Mouse (Mus musculus) adrenal gland, adult 8-10 months (tissue): Measurements from ENCODE around the gene Cdc42bpb. TPM values are rescaled to one million over a fixed set of nuclear protein-coding genes. Genes with fewer than 3 reads are reported as not detected.

Source experiments
- DNase-seq: peaks from one replicate; pipeline ENCODE4 v3.0.0; 2022
- total RNA-seq, 4 experiments: library from RNA; stranded (reverse); gene quantifications; 2 replicates each; pipeline ENCODE4 v1.2.4; 2022

Gene Cdc42bpb
- total RNA-seq, 4 experiments from 2014 or later: 112 to 162 (median 141) TPM

DNA sequence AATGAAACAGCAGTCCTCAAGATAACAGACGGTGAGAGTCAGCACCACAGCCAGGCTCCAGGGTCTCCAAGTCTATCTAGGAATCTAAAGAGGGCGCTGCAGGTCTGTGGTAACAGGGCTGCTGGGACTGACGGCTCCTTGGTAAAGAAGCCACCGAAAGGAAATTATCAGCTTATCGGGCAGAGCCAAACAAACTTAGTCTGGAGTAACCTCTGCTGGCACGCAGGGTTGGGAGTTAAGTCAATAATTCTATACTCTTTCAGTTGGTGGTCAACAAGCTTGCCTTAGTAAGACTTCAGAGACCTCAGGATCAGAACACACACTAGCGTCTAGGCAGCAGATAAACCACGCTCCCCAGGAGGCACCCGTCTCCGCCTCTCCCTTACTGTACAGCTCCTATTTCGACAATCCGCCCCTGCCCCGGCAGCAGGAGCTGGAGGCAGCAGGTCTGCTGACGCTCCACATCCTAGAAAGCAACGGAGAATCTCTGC lies 39.6 kb downstream of the Cdc42bpb start:
- no peak for DNase-seq

DNA sequence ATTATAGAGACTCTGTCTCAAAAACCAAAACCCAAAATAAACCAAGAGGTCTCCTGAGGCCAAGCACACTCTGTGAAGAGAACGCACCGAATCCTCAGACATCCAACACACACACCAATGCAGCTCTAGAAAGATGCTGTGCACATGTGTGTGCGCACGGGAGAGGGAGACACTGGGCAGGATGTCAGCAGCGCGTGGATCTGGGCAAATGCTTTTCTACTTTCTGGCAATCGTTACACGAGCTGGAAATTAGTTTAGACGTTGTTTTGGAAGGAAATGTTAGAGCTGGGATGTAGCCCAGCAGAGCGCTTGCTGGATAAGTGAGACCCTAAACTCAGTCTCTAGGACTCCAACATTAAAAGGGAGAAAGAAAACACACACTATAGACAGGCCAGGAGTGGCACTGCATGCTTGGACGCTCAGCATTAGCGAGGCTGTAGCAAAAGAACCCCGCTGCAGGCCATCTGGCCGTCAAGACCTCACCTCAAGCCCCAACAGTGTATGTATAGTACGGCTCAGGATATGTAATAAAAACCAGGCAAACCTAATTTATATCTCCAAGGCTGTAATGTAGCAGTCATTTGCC lies 44.4 kb downstream of the Cdc42bpb start:
- DNase-seq: no peak

DNA sequence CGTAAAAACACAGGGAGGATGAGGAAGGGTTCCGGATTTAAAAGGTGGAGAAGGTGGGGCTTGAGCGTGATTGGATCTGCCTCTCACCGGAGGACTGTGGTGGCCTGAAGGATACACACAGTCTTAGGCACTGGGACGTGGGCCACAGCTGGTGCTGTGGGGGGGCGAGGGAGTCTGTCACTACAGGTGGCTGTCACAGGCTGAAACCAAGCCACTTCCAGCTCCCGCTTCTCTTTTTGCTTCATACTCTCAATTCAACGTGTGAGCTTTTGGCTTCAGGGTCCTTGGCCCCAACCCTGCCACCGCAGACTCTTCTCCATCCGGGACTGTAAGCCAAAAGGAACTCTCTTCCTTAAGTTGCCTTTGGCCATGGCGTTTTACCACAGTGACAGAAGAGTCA lies 45.1 kb downstream of the Cdc42bpb start:
- no peak for DNase-seq

DNA sequence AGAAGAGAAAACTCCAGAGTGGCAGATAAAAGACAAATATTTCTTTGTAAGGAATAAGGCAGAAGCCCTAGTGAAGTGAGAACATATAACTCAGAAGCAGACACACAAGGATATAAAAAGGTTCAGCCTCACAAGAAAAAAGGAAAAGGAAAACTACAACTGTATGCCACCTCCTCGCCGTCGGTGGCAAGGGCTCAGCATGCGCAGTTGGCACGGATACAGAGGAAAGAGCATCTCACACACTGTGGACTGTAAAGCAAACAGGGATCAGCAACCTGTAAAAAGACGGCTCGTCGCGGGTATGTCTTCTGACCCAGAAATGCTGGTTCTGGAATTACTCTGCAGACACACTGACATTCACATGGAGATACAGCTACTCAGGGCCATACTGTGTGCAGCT lies 45.9 kb downstream of the Cdc42bpb start:
- no peak for DNase-seq

DNA sequence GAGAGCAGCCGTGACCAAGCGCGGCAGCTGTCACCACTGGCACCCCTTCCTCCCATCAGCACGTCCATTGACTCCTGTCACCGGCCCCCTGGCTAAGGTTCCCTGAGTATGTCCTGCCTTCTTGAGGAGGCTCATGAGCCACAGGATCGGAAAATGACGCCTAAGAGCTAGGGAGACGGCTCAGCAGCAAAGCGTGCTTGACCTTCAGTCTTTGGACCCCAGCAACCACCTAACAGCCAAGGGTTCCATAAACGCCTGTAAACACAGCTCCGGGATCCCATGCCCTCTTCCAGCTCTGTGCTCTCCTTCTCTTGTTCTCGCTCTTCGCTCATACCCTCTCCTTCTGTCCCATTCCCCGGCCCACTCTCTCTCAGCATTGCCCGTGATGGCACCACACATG lies 48.2 kb downstream of the Cdc42bpb start:
- DNase-seq: no peak

DNA sequence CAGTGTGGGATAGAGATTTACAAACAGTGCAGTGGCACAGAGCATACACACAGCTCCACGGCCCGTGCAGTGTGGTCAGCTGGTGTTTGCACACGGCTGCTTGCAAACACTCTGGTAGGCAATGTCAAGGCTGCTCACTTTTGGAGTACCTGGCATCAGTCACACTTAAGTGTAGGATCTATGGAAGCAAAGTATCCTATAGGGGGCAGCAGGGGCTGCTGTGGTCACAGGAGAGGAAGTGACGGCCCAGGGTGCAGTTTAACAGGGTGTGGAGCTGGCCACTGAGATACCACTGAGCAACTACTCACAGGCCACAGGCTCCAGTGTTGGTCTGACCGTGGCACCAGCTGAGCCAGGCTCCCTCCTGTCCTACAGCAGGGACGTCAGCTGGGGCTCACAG lies 49.2 kb downstream of the Cdc42bpb start:
- no peak for DNase-seq

DNA sequence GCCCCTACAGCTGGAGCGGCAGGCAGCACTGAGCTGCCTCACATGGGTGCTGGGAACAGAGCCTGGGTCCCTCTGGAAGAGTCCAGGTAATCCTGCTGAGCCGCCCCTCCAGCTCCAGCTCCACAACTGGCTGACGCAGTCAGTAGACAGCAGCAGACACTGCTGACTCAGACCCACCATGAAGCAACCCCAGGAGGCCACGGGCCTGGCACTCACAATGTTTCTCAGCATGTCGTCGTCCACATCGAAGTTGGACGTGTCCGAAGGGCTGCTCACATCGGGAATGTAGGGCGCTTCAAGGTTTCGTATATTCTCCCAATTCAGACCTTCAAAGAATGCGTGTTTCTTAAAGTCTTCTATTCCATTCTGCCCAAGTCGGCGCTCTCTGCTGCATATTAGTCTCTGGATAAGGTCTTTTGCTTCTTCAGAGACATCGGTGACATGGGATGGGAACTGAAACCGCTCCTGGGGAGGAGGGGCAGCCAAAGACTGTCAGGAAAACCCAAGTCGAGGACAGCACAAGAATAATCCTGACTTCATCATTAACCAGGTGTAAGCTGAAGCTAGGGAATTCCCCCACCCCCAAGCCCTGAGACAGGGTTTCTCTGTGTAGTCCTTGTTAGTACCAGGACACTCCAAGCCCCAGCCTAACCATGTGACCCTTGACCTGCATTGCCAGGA lies 51.6 kb downstream of the Cdc42bpb start:
- DNase-seq: no peak

DNA sequence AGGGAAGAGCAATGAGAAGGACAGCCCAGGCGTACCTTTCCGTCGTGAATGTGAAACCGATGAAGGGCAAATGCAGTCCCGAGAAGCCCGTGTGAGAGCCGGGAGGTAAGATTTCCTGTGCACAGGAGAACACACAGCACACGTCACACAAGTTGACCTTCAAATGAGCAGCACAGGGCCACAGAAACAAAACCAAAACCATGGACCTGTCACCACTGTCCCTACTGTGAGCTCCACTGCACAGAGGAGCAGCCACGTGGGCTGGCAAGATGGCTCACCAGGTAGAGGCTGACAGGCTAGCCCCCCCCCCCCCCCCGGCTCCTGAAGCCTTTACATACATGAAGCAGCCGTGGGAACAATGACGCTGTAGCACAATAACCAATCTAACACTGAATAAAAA lies 52.6 kb downstream of the Cdc42bpb start:
- DNase-seq: no peak

DNA sequence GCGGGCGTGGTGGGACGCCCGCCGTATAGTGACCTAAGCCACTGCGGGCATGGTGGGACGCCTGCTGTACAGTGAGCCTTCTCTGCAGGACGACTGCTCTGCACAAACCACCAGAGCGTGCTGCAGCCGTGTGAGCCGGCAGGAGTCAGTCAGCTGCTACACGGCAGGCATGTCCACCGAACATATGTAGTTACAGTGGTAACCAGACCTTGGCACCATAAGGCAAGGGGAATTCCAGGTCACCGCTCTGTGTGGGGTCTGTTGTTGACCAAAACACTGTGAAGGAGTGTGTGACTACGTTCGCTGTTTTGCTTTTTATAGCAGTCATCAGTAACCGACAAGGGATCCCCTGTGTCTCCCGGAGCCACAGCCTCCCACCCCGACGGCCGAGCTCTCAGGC lies 53.0 kb downstream of the Cdc42bpb start:
- no peak for DNase-seq

DNA sequence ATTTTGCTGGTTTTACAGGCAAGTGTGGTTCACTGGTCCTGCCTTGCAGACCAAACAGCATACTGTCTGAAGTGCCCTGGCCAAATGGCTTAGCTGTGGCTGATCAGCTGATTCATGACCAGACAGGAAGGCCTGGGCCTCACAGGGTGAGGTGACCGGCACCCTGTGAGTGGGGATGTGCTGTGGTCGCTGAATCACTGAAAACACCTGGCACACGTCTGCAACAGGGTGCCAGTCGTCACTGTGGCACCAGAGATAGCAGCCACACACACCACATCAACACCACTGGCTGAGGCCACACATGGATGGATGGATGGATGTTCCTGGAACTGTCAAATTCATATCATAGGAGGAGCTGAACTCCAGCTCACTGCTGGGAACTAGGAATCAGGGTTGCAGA lies 54.1 kb downstream of the Cdc42bpb start:
- DNase-seq: no peak

DNA sequence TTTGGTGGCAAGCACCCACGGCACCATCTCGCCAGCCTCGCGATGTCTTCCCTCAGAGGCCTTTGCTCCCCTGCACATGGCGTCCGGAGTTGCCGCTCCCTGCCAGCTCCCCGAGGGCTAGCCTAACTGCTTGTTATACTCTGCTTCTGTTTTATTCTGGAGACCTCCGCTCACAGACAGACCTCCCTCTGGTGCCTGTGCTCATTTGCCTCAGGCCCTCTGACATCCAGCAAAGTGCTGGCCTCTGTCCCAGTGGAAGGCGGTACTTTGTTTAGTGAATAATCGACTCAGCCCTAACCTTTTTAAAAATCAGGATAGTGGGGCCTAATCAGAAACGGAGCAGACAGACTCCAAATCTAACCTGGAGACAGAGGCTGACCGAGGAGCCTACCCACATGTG lies 55.7 kb downstream of the Cdc42bpb start:
- no peak for DNase-seq

DNA sequence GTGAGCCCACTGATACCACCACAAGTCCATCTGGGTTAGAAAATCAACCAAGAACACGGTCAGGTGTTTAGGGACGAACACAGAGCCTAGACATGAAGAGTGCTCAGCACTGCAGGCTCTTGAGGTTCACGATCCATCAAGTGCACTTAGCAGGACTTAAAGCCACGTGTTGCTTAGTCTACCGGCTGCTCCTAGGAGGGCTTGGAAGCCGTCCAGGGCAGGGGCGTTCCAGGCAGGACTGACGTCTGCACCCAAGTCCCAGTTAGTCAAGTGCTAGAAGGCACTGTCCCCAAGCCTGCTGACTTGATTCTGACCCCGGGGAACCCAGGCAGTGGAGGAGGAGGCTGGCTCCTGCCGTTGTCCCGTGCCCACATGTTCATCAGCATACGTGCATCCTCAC lies 57.0 kb downstream of the Cdc42bpb start:
- DNase-seq: no peak

DNA sequence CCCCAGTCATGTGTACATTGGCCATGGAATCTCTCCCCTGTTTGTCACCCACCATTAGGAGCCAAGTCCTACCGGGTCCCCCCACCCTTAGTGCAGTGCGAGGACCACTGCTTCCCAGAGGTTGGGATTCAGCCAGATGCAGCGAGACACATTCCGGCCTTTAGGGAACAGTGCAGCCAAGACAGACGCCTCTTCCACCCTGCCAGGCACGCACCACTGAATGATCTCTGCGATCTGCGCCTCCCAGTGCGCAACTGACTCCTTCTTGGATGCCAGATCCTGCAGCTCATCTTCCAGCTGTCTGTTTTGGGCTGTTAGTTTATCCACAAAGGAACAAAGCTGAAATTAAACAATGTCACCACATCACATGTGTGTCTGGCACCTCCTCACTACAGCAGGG lies 59.8 kb downstream of the Cdc42bpb start:
- DNase-seq: no peak

DNA sequence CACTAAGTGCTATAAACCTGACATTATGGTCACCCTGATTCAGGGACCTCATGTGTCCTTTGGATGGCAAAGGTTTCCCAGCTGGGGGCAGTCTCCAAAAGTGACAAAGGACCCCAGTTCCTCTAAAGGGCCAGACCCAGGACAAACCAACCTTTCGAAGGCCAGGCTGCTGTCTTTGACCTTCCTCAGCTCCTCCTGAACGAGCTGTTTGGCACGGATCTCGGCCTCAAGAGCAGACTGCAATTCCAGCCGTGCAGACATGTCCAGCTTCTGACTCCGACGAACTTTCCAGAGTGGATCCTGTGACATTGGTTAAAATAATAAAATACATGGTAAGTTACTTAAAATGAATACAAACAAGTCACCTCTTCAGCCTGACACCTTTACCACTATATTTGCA lies 63.2 kb downstream of the Cdc42bpb start:
- no peak for DNase-seq

DNA sequence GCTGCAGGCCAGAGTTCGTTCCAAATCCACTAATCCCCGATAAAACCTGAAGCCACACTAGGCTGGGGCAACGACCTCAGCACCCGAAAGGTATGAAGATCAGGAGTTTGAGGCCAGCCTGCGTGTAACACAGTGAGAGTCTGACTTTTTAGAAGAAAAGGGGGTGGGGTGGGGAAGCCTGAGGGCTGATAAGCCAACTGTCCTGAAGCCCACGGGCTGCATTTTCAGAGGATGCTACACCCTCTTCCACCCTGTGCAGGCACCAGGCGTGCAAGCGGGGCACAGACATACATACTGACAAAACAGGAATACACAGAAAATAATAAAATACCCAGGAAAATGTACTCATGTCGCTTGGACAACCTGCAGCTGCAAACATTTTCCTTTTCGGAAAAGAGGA lies 65.7 kb downstream of the Cdc42bpb start:
- DNase-seq: no peak

DNA sequence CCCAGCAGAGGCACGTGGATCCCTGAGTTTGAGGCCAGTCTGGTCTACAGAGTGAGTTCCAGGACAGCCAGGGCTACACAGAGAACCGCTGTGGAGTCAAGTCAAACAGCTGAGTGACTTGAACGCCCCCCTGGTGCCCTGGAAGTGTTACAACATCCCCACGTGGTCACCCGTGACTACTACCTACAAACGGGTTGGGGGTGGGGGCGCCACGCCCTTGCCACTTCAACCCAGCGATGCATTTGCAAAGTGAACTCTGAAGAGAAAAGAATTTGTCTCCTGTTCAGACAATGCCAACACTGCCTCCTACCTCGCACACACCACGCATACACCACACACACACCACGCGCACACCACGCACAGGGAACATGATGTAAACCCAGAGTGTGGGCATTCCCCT lies 67.6 kb downstream of the Cdc42bpb start:
- no peak for DNase-seq

DNA sequence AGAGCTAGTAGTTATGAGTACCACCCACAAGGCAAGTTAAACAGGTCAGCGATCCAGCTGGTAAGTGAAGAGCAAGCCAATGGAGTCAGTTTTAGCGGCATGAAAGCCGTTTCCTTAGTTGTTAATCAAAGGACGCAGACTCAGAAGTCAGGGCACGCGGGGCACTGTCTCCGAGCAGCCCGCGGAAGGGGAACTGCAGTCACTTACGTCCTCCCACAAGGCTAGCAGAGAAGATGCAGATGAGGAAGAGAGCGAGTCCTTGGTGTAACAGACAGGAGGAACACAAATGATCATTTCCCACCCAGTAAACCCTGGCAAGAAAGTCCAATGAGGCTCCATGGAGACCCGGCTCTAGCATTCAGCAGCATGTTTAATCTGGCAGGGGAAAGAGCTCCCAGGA lies 68.3 kb downstream of the Cdc42bpb start:
- DNase-seq: no peak

DNA sequence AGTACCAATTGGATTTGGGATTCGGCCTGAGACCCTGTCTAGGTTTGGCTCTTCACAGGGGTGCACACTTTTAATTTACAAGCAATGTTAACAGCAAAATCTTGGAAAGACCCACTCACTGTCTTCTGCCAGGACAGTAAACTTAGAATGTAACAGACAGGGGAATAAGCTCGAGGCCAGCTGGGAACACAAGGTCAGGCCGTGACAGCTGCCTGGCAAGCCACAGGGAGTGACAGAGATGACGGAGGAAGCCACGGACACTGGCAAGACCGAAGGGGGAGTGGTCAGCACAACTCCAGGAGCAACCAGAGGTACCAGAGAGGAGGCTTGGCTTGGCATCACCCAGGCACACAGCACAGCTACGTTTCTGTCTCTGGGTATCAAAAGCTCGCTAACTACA lies 70.7 kb downstream of the Cdc42bpb start:
- peak; percentile 85 for DNase-seq

DNA sequence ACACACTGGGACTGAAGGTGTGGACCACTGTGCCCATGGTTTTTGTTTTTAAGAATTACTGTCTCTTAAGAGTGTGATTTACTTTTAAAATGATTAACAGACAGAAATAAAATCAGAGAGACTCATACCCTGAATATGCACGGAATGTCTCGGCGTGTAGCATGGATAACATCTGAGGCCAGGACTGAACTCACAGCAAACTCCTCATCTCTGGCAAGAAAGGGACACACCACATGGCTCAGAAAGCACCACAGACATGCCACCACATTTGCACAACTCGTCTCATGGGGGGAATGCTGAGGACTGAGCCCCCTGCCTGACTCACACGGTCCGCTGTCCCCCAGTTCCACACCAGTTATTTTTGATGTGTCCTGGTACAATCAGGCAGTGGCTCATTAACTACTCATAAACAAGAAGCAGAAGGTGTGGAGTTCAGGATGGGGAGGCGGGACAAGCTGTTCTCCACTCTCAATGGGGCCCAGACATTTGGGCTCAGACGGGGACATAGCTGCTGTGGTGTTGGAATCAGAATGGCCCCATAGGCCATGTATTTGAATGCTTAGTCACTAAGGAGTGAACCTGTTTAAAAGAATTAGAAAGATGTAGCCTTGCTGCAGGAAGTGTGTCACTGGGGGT lies 73.7 kb downstream of the Cdc42bpb start:
- no peak for DNase-seq

DNA sequence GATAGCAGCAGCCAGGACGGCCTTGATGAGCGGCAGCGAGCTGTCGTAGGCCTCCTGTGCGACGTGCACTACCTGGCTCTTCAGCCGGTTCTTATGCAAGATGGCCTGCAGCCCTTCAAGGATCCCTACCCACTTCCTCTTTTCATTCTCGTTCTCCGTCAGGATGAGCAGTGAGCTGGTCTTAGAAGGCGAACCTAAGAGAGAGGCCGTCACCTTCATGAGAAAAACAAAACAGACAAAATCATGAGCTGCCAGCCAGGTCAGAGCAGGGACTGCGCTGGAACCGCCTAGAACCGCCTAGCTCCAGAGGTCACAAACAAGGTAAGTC lies 75.5 kb downstream of the Cdc42bpb start:
- no peak for DNase-seq

DNA sequence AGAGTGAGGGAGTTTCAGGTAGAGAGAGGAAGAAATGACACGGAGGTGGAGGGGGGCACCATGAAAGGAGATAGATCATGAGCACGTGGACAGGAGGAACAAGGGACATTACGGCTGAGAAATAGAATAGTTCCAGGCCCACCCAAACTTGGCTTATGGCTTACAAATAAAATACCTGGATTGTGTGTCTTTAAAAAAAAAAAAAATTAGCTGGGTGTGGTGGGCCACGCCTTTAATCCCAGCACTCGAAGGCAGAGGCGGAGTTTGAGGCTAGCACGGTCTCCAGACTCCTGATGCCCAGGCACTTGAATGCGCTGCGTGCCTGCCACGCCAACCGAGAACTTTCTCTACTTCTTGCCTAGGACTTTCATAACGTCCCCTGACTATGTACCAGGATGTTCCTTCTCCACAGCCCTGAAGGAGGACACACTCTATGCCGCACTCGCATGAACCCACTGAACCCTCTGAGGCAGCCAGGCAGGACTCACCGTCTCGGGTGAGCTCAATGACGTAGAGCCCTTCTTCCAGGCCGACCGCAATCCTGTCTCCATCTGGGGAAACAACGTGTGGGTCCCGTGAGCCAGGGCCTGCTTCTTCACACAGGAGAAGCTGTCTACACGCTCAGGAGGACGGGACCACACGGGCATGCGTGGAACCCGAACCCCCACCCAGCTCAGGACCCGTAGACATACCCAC lies 76.0 kb downstream of the Cdc42bpb start:
- no peak for DNase-seq

DNA sequence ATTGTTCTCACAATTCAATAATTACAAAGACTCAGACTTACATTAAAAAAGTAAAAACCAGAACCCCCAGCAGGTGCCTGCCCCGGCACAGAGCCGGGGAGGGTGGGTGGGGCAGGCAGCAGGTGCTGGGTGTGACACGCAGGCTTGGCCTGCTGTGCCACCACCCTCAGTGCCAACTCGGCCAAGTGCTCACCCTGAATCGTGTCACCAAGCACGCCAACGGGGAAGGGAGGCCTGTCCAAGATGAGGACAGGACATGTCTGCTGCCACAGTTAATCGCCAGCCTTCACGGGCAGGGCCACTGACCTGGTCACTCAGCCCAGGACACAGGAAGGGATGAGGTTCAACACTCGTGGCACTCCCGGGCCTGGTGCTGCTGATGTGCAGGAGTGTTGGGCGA lies 84.5 kb downstream of the Cdc42bpb start:
- no peak for DNase-seq

DNA sequence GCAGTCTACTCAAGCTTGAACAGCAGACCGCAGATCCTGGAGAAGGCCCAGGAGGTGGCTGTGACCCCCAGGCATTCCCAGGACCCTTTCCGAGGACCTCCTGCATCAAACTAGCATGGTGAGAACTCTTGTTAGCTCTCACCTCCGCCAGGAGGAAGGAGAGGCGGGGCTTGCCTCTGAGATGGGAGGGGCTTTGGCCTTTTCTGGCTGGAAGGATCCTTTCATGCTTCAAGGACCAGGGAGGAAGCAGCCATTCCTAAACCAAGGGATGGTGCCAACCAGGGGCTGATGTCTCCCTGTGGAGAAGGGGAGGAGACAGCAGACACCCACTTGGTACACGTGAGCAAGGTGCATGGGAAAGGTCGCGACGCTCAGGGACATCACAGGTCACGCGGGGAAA lies 93.0 kb downstream of the Cdc42bpb start:
- DNase-seq: no peak

DNA sequence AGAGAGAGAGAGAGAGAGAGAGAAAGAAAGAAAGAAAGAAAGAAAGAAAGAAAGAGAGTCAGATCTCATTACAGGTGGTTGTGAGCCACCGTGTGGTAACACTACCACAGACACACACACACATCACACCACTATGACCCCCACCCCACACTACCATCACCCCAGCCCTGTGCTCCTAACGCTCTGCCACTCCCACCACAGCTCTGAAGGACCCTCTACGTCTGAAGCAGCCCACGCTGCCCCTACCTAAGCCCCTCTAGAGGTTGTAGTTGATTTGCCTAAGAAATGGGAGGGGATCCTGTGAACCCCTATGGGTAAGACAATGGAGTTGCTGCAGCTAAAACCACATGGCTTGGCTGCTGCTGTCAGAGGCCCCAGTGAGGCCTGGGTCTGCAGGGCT lies 93.9 kb downstream of the Cdc42bpb start:
- DNase-seq: no peak
